ENCODE assay signal across 9 mouse cellular contexts in genomic region chr7:30587842-30588667, GRCm38 (mm10). TPM values are rescaled to one million over a fixed set of nuclear protein-coding genes. Genes with fewer than 3 reads are reported as not detected.
A peak's percentile ranks its signal among the peaks of the same experiment; 100 is the strongest.
DNase-seq lines count a peak whose midpoint lies in the region; ATAC-seq and TF ChIP-seq lines count a peak whose summit lies in the region.
"Had no signal": no experiment of that assay in that cellular context is flagged by ENCODE, and none has a peak within 500 bp of the region (broad histone marks: within the 10 kb centered on the region; RNA-seq: fewer than 3 reads in every experiment).

No protein-coding gene starts in this region.

- H3K27ac ChIP-seq in left cerebral cortex, adult 2 months: peak overlapping the region; percentile 91
- H3K27ac ChIP-seq in forebrain, embryonic 11.5 days (ENCODE audit: low read depth, low read length): peak overlapping the region; percentile 85
- H3K27ac ChIP-seq in hindbrain, embryonic 14.5 days: peak overlapping the region; percentile 94
- peak overlapping the region; percentile 94 for H3K27ac ChIP-seq in midbrain, embryonic 14.5 days (replicated peaks; ENCODE audit: low read depth, low read length)
- peak overlapping the region; percentile 93 for H3K27ac ChIP-seq in stomach, postnatal 0 days (replicated peaks)

- TF ChIP-seq CTCF in left cerebral cortex, adult 2 months (IDR thresholded peaks at IDR 0.05): no peak
- TF ChIP-seq CTCF in stomach, postnatal 0 days (IDR thresholded peaks at IDR 0.05; ENCODE audit: low read depth): no peak

- under 1% methylated on average over 60 of the region's 67 CpGs for WGBS in forebrain, embryonic 11.5 days
- WGBS in hindbrain, embryonic 14.5 days: 1% methylated on average over 53 of the region's 67 CpGs
- under 1% methylated on average over 62 of the region's 67 CpGs for WGBS in midbrain, embryonic 14.5 days
- under 1% methylated on average over 51 of the region's 67 CpGs for WGBS in stomach, postnatal 0 days

- no peaks in the 10 kb centered on the region for H3K27me3 ChIP-seq in forebrain, embryonic 11.5 days (ENCODE audit: control insufficient read depth, insufficient read depth, low read length)
- H3K27me3 ChIP-seq in hindbrain, embryonic 14.5 days (ENCODE audit: control insufficient read depth, insufficient read depth, low read length): no peaks in the 10 kb centered on the region
- H3K27me3 ChIP-seq in midbrain, embryonic 14.5 days (ENCODE audit: control insufficient read depth, insufficient read depth, low read length): no peaks in the 10 kb centered on the region
- H3K27me3 ChIP-seq in stomach, postnatal 0 days (ENCODE audit: control insufficient read depth, insufficient read depth, low read length): no peaks in the 10 kb centered on the region

- peak overlapping the region; percentile 99 for H3K9ac ChIP-seq in forebrain, embryonic 11.5 days (ENCODE audit: low read length)
- peak overlapping the region; percentile 98 for H3K9ac ChIP-seq in hindbrain, embryonic 14.5 days
- H3K9ac ChIP-seq in midbrain, embryonic 14.5 days (replicated peaks; ENCODE audit: low read length): peak overlapping the region; percentile 97
- H3K9ac ChIP-seq in stomach, postnatal 0 days (ENCODE audit: low read length): peak overlapping the region; percentile 98

- no peak for TF ChIP-seq EP300 in stomach, postnatal 0 days (optimal IDR thresholded peaks at IDR 0.05)

- H3K36me3 ChIP-seq in forebrain, embryonic 11.5 days (ENCODE audit: control insufficient read depth, insufficient read depth, low read length): peaks cover 11% of the 10 kb centered on the region; the same call in 1 of the 2 replicates
- H3K36me3 ChIP-seq in hindbrain, embryonic 14.5 days (replicated peaks; ENCODE audit: control insufficient read depth, insufficient read depth): peaks cover 38% of the 10 kb centered on the region
- H3K36me3 ChIP-seq in midbrain, embryonic 14.5 days (ENCODE audit: control insufficient read depth, insufficient read depth, low read length): peaks cover 37% of the 10 kb centered on the region
- H3K36me3 ChIP-seq in stomach, postnatal 0 days (ENCODE audit: control insufficient read depth, insufficient read depth, low read length): peaks cover 20% of the 10 kb centered on the region

- peak overlapping the region; percentile 74 for H3K4me3 ChIP-seq in left cerebral cortex, adult 2 months
- peak overlapping the region; percentile 96 for H3K4me3 ChIP-seq in forebrain, embryonic 11.5 days (ENCODE audit: low read depth, low read length)
- H3K4me3 ChIP-seq in hindbrain, embryonic 14.5 days (replicated peaks; ENCODE audit: low read length): peak overlapping the region; percentile 85
- H3K4me3 ChIP-seq in midbrain, embryonic 14.5 days (replicated peaks; ENCODE audit: low read depth, low read length): peak overlapping the region; percentile 95
- peak overlapping the region; percentile 94 for H3K4me3 ChIP-seq in stomach, postnatal 0 days (ENCODE audit: low read depth, low read length)

- H3K9me3 ChIP-seq in forebrain, embryonic 11.5 days (ENCODE audit: control insufficient read depth, low read length): no peaks in the 10 kb centered on the region
- no peaks in the 10 kb centered on the region for H3K9me3 ChIP-seq in hindbrain, embryonic 14.5 days (ENCODE audit: control insufficient read depth, low read length)
- H3K9me3 ChIP-seq in midbrain, embryonic 14.5 days (ENCODE audit: control insufficient read depth, low read length): no peaks in the 10 kb centered on the region
- no peaks in the 10 kb centered on the region for H3K9me3 ChIP-seq in stomach, postnatal 0 days (ENCODE audit: control insufficient read depth, low read length)

- peaks cover 8% of the 10 kb centered on the region for H3K4me1 ChIP-seq in forebrain, embryonic 11.5 days (replicated peaks; ENCODE audit: control insufficient read depth, insufficient read depth, low read length)
- peaks cover 10% of the 10 kb centered on the region for H3K4me1 ChIP-seq in hindbrain, embryonic 14.5 days (replicated peaks; ENCODE audit: control insufficient read depth, insufficient read depth, low read length)
- peaks cover 10% of the 10 kb centered on the region for H3K4me1 ChIP-seq in midbrain, embryonic 14.5 days (ENCODE audit: control insufficient read depth, insufficient read depth, low read length)
- peaks cover 3% of the 10 kb centered on the region; the same call in 1 of the 2 replicates for H3K4me1 ChIP-seq in stomach, postnatal 0 days (replicated peaks; ENCODE audit: control insufficient read depth, insufficient read depth)

- H3K4me2 ChIP-seq in forebrain, embryonic 11.5 days (ENCODE audit: low read depth, low read length, severe bottlenecking): peak overlapping the region; percentile 93
- H3K4me2 ChIP-seq in hindbrain, embryonic 14.5 days (replicated peaks): peak overlapping the region; percentile 93
- peak overlapping the region; percentile 72 for H3K4me2 ChIP-seq in midbrain, embryonic 14.5 days (ENCODE audit: low read length)
- peak overlapping the region; percentile 90 for H3K4me2 ChIP-seq in stomach, postnatal 0 days (replicated peaks; ENCODE audit: low read depth)

- peak; percentile 50 for ATAC-seq in forebrain, embryonic 11.5 days (replicated peaks; ENCODE audit: low FRiP score)
- ATAC-seq in hindbrain, embryonic 14.5 days (ENCODE audit: low FRiP score): peak; percentile 38
- ATAC-seq in midbrain, embryonic 14.5 days (ENCODE audit: low FRiP score, low TSS enrichment): peak; percentile 44
- ATAC-seq in stomach, postnatal 0 days (ENCODE audit: low FRiP score, low TSS enrichment): peak; percentile 10

- DNase-seq in left cerebral cortex, adult 2 months (ENCODE audit: extremely low spot score in 1 of 2, low spot score in 2 of 2): peak in 1 of 2 experiments; percentile 55
- DNase-seq in left cerebral cortex, adult 11 months (ENCODE audit: low spot score): no peak
- peak; percentile 73 for DNase-seq in adrenal gland, adult 2 months
- DNase-seq in forebrain, embryonic 11.5 days (ENCODE audit: low spot score): peak; percentile 79
- DNase-seq in hindbrain, embryonic 14.5 days (ENCODE audit: low spot score): peak; percentile 29
- peak; percentile 44 for DNase-seq in left cerebral cortex, postnatal 4 days
- peak; percentile 51 for DNase-seq in midbrain, embryonic 14.5 days
- DNase-seq in stomach, postnatal 0 days (ENCODE audit: low spot score): peak; percentile 65

- intact Hi-C loops in left cerebral cortex, adult 2 months (cut with DNase I): loop anchor here (2.0 to 10.0 kb wide), 6 partner anchors 21 to 369 kb away; partner anchors contain the start of genes Cox6b1, Ffar1, Gm49396 and Psenen
- intact Hi-C loops in left cerebral cortex, postnatal 4 days (cut with DNase I): no loop called here

RNA-seq across cellular contexts. Expression of gene Kmt2b, which starts 0.5 kb away (rescaled TPM):
- 10 to 100 TPM; 53.4 to 57.4 TPM for total RNA-seq in left cerebral cortex, adult 2 months (2021)
- total RNA-seq in adrenal gland, adult 2 months (2021): 10 to 100 TPM; 28.5 to 41.4 TPM
- polyA plus RNA-seq in adrenal gland, adult 2 months (2012; rRNA removed): 50.2 and 50.4 TPM in 2 replicates
- 14.3 TPM in 2 replicates for polyA plus RNA-seq in forebrain, embryonic 11.5 days (2014; fragmentation: Nextera tagmentation; extraction: Ambion mirVana)
- polyA plus RNA-seq in hindbrain, embryonic 14.5 days (2014; fragmentation: Nextera tagmentation; extraction: Ambion mirVana): 11.4 and 12.9 TPM in 2 replicates
- 10 to 100 TPM; 69.9 to 79.7 TPM for total RNA-seq in left cerebral cortex, postnatal 4 days (2021)
- polyA plus RNA-seq in midbrain, embryonic 14.5 days (2014; fragmentation: Nextera tagmentation; extraction: Ambion mirVana): 13.1 and 15.4 TPM in 2 replicates
- polyA plus RNA-seq in stomach, postnatal 0 days (2015; fragmentation: Nextera tagmentation; extraction: Ambion mirVana): 3.3 and 3.7 TPM in 2 replicates

RNA-seq across cellular contexts. Expression of gene Zbtb32, which starts 10.7 kb away (rescaled TPM):
- total RNA-seq in left cerebral cortex, adult 2 months (2021): not detected
- total RNA-seq in adrenal gland, adult 2 months (2021): under 1 TPM in 1 of 2 experiments, not detected in 1; 0.46 TPM
- polyA plus RNA-seq in adrenal gland, adult 2 months (2012; rRNA removed): 0.44 and 0.45 TPM in 2 replicates
- polyA plus RNA-seq in forebrain, embryonic 11.5 days (2014; fragmentation: Nextera tagmentation; extraction: Ambion mirVana): 0.15 and 0.31 TPM in 2 replicates
- polyA plus RNA-seq in hindbrain, embryonic 14.5 days (2014; fragmentation: Nextera tagmentation; extraction: Ambion mirVana): 0.35 and 0.42 TPM in 2 replicates
- total RNA-seq in left cerebral cortex, postnatal 4 days (2021): not detected
- polyA plus RNA-seq in midbrain, embryonic 14.5 days (2014; fragmentation: Nextera tagmentation; extraction: Ambion mirVana): 0.34 and 0.47 TPM in 2 replicates
- polyA plus RNA-seq in stomach, postnatal 0 days (2015; fragmentation: Nextera tagmentation; extraction: Ambion mirVana): 1.6 and 1.8 TPM in 2 replicates
- total RNA-seq: left cerebral cortex, postnatal 25 days had no signal

RNA-seq across cellular contexts. Expression of gene Igflr1, which starts 22.8 kb away (rescaled TPM):
- 1 to 10 TPM; 3.8 to 6.6 TPM for total RNA-seq in left cerebral cortex, adult 2 months (2021)
- 1 to 10 TPM; 3.0 to 3.8 TPM for total RNA-seq in adrenal gland, adult 2 months (2021)
- 6.9 and 10.1 TPM in 2 replicates for polyA plus RNA-seq in adrenal gland, adult 2 months (2012; rRNA removed)
- 4.7 and 6.0 TPM in 2 replicates for polyA plus RNA-seq in forebrain, embryonic 11.5 days (2014; fragmentation: Nextera tagmentation; extraction: Ambion mirVana)
- 2.2 and 3.1 TPM in 2 replicates for polyA plus RNA-seq in hindbrain, embryonic 14.5 days (2014; fragmentation: Nextera tagmentation; extraction: Ambion mirVana)
- 1 to 10 TPM; 3.1 to 3.6 TPM for total RNA-seq in left cerebral cortex, postnatal 4 days (2021)
- polyA plus RNA-seq in midbrain, embryonic 14.5 days (2014; fragmentation: Nextera tagmentation; extraction: Ambion mirVana): 2.8 and 5.8 TPM in 2 replicates
- 1.3 and 1.4 TPM in 2 replicates for polyA plus RNA-seq in stomach, postnatal 0 days (2015; fragmentation: Nextera tagmentation; extraction: Ambion mirVana)

RNA-seq across cellular contexts. Expression of gene Upk1a, which starts 24.6 kb away (rescaled TPM):
- total RNA-seq in left cerebral cortex, adult 2 months (2021): under 1 TPM; 0.48 to 0.96 TPM
- total RNA-seq in adrenal gland, adult 2 months (2021): under 1 TPM in 1 of 2 experiments, not detected in 1; 0.21 TPM
- 1.3 and 1.5 TPM in 2 replicates for polyA plus RNA-seq in adrenal gland, adult 2 months (2012; rRNA removed)
- 0.31 and 0.73 TPM in 2 replicates for polyA plus RNA-seq in forebrain, embryonic 11.5 days (2014; fragmentation: Nextera tagmentation; extraction: Ambion mirVana)
- polyA plus RNA-seq in hindbrain, embryonic 14.5 days (2014; fragmentation: Nextera tagmentation; extraction: Ambion mirVana): 0.43 and 0.76 TPM in 2 replicates
- total RNA-seq in left cerebral cortex, postnatal 4 days (2021): under 1 TPM; 0.24 to 0.54 TPM
- polyA plus RNA-seq in midbrain, embryonic 14.5 days (2014; fragmentation: Nextera tagmentation; extraction: Ambion mirVana): 0.15 and 0.20 TPM in 2 replicates
- 0.71 and 0.92 TPM in 2 replicates for polyA plus RNA-seq in stomach, postnatal 0 days (2015; fragmentation: Nextera tagmentation; extraction: Ambion mirVana)

RNA-seq across cellular contexts. Expression of gene Psenen, which starts 24.6 kb away (rescaled TPM):
- 10 to 100 TPM; 84.9 to 93.8 TPM for total RNA-seq in left cerebral cortex, adult 2 months (2021)
- 100 to 1,000 TPM; 185 to 190 TPM for total RNA-seq in adrenal gland, adult 2 months (2021)
- polyA plus RNA-seq in adrenal gland, adult 2 months (2012; rRNA removed): 88.6 and 123 TPM in 2 replicates
- 96.1 and 99.3 TPM in 2 replicates for polyA plus RNA-seq in forebrain, embryonic 11.5 days (2014; fragmentation: Nextera tagmentation; extraction: Ambion mirVana)
- polyA plus RNA-seq in hindbrain, embryonic 14.5 days (2014; fragmentation: Nextera tagmentation; extraction: Ambion mirVana): 109 and 118 TPM in 2 replicates
- 10 to 100 TPM; 78.5 to 81.4 TPM for total RNA-seq in left cerebral cortex, postnatal 4 days (2021)
- polyA plus RNA-seq in midbrain, embryonic 14.5 days (2014; fragmentation: Nextera tagmentation; extraction: Ambion mirVana): 99.1 and 135 TPM in 2 replicates
- 185 and 197 TPM in 2 replicates for polyA plus RNA-seq in stomach, postnatal 0 days (2015; fragmentation: Nextera tagmentation; extraction: Ambion mirVana)
